In the genomic region with DNA sequence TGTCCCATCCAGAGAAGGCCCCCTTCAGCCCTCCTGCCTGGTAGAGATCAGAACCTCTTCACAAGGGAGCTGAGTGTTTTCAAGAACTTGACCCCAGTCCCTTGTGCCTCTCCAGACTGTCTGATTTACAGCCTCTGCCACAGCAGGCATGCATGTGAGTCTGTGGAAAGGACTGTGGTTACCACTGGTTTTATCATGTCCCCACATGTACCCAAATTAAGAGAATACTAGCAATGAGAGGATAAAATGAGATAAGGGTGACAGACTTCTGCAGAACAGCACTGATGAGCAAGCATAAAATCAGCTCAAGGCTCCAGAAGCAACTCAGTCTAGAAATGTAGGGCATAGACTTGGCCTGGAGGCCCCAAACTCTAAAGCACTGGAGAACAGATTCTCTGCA, we compare ENCODE assay signal across 1 mouse cellular context.
TF ChIP-seq lines count a peak whose summit lies in the region.

No protein-coding gene starts in this region.

TF ChIP-seq in MEL, 35 proteins besides CTCF, POLR2A, EP300 and RAD21 (continued from another document):
- TF ChIP-seq GATA1 (IDR thresholded peaks at IDR 0.05; ENCODE audit: low read depth, low read length), result peak; percentile 97
- TF ChIP-seq MAFK (IDR thresholded peaks at IDR 0.05; ENCODE audit: borderline replicate concordance, low read depth, low read length), result peak; percentile 95
- TF ChIP-seq BHLHE40 (IDR thresholded peaks at IDR 0.05; ENCODE audit: borderline replicate concordance, low read depth, low read length), result peak; percentile 99
- TF ChIP-seq MAX (IDR thresholded peaks at IDR 0.05; ENCODE audit: low read length), result peak; percentile 80; the same call in 1 of the 2 replicates
- no peak for TF ChIP-seq POLR2AphosphoS5 (IDR thresholded peaks at IDR 0.05; ENCODE audit: borderline replicate concordance, low read depth, low read length)
- TF ChIP-seq TCF12 (IDR thresholded peaks at IDR 0.05; ENCODE audit: low read depth, low read length), result peak; percentile 95
- peak; percentile 92 for TF ChIP-seq MYC (IDR thresholded peaks at IDR 0.05; ENCODE audit: low read depth, low read length)
- peak; percentile 11; the same call in 1 of the 2 replicates for TF ChIP-seq SMC3 (IDR thresholded peaks at IDR 0.05; ENCODE audit: low read depth, low read length)
- peak; percentile 86 for TF ChIP-seq TAL1 (IDR thresholded peaks at IDR 0.05; ENCODE audit: low read length)
- TF ChIP-seq MAZ (IDR thresholded peaks at IDR 0.05; ENCODE audit: low read depth, low read length), result 0 out of 2 replicates have a peak, but pooled peaks have one; percentile 40
- peak; percentile 87 for TF ChIP-seq SIN3A (IDR thresholded peaks at IDR 0.05; ENCODE audit: low read length)
- no peak for TF ChIP-seq POLR2AphosphoS2 (IDR thresholded peaks at IDR 0.05; ENCODE audit: low read length)
